Mouse (Mus musculus): ENCODE data around the gene Exosc8.
"Not testable (repeated sequence)": the region's sequence is repeated elsewhere in the genome, so short reads cannot be mapped to it uniquely, and the experiment has no call there.

Gene Exosc8

GRCm38 (mm10) chr3:54734411-54735246 lies 564 bp downstream of the Exosc8 start:
- DNase-seq: peak; percentile 90

- DNase-seq: no peak
These were observed 2.8 kb downstream of the Exosc8 start for GRCm38 (mm10) chr3:54732371-54732770.

GRCm38 (mm10) chr3:54731626-54732150 lies 3.5 kb downstream of the Exosc8 start:
- no peak for DNase-seq

- no peak for DNase-seq
These were observed 7.1 kb downstream of the Exosc8 start for GRCm38 (mm10) chr3:54728100-54728499.

GRCm38 (mm10) chr3:54727588-54727987 lies 7.6 kb downstream of the Exosc8 start:
- no peak for DNase-seq

GRCm38 (mm10) chr3:54725344-54725743 lies 9.8 kb downstream of the Exosc8 start:
- DNase-seq: no peak

GRCm38 (mm10) chr3:54723741-54724500 lies 11.3 kb downstream of the Exosc8 start:
- no peak for DNase-seq

GRCm38 (mm10) chr3:54718947-54719346 lies 16.2 kb downstream of the Exosc8 start:
- DNase-seq: no peak

GRCm38 (mm10) chr3:54717348-54717747 lies 17.8 kb downstream of the Exosc8 start:
- DNase-seq: no peak

- no peak for DNase-seq
These were observed 19.7 kb downstream of the Exosc8 start for GRCm38 (mm10) chr3:54715461-54715860.

GRCm38 (mm10) chr3:54714253-54714652 lies 20.9 kb downstream of the Exosc8 start, which contains the start of gene Gm21958:
Gene Gm21958, minus strand, starts transcription at chr3:54714353.
- no peak for DNase-seq

GRCm38 (mm10) chr3:54708972-54709371 lies 26.2 kb downstream of the Exosc8 start:
- DNase-seq: no peak

GRCm38 (mm10) chr3:54704106-54704505 lies 31.1 kb downstream of the Exosc8 start:
- not testable (repeated sequence) for DNase-seq

- no peak for DNase-seq
These were observed 35.4 kb downstream of the Exosc8 start for GRCm38 (mm10) chr3:54699759-54700301.

- DNase-seq: no peak
These were observed 42.2 kb downstream of the Exosc8 start for GRCm38 (mm10) chr3:54693056-54693415.

GRCm38 (mm10) chr3:54692202-54693055 lies 42.8 kb downstream of the Exosc8 start, which contains the start of gene Supt20:
Gene Supt20, plus strand, starts transcription at chr3:54692807.
- DNase-seq: peak; percentile 93

- DNase-seq: no peak
These were observed 46.1 kb downstream of the Exosc8 start for GRCm38 (mm10) chr3:54689091-54689490.

GRCm38 (mm10) chr3:54687245-54687644 lies 47.9 kb downstream of the Exosc8 start:
- DNase-seq: no peak

GRCm38 (mm10) chr3:54685202-54685601 lies 50.0 kb downstream of the Exosc8 start:
- DNase-seq: no peak

- DNase-seq: no peak
These were observed 53.6 kb downstream of the Exosc8 start for GRCm38 (mm10) chr3:54681310-54682204.
